Mouse (Mus musculus) activated CD4-positive, CD25-positive, alpha-beta regulatory T cell, adult 4 months (primary cell): ENCODE results near the gene Glb1l. TPM values are rescaled to one million over a fixed set of nuclear protein-coding genes. Genes with fewer than 3 reads are reported as not detected.

Experiments used
- ATAC-seq: one replicate; pipeline ENCODE4 v1.8.0; 2017
- polyA plus RNA-seq, 2 experiments: library from polyadenylated mRNA; unstranded; fragments of 100-300 nt; shearing (Covaris generic); gene quantifications; one replicate each; pipeline ENCODE4 v1.2.1; 2017

Glb1l gene
- polyA plus RNA-seq, 2 experiments from 2014 or later = 12.0 to 12.4 TPM

- ATAC-seq = peak; percentile 100
Measured at GRCm38 (mm10) chr1:75191622-75192402, 18.8 kb downstream of the Glb1l start, which contains the start of the genes Ankzf1 and Atg9a. Gene Ankzf1, plus strand, starts transcription at chr1:75192151. Gene Atg9a, minus strand, starts transcription at chr1:75192196.

DNA sequence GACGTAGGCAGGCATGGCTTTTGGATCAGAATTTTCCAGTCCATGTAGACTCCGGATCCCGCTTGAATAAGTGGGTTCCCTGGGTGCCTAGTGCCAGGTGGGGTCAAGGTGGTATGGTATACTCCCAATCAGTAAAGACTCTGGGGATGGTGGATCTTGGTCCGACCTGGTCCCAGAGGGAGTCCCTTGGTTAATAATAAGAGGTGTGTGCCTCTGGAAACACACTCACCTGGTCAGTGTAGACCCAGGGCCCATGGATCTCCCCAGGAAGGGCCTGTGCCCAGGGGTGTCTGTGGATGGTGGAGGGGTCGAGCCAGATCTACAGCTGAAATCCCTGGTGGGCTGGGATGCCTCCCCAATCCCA lies 19.4 kb downstream of the Glb1l start:
- ATAC-seq = no peak

DNA sequence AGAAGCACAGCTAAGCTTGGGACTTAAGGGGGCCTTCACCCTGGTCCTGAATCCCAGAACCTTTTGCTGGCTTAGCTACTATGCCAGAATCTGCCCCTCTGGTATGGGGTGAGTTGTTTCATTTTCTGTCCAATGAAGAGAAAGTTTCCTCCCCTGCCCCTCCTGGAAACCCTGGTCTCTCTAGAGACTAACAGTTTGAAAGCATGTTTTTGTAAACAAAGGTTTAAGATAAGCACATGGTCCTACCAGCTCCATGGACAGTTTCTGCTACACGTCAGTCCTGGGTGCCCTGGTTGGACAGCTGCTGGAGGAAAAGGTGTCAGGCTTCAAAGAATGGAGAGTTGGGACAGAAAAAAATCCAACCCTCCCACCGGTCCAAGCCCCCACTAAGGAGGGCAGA lies 20.0 kb downstream of the Glb1l start:
- no peak for ATAC-seq

DNA sequence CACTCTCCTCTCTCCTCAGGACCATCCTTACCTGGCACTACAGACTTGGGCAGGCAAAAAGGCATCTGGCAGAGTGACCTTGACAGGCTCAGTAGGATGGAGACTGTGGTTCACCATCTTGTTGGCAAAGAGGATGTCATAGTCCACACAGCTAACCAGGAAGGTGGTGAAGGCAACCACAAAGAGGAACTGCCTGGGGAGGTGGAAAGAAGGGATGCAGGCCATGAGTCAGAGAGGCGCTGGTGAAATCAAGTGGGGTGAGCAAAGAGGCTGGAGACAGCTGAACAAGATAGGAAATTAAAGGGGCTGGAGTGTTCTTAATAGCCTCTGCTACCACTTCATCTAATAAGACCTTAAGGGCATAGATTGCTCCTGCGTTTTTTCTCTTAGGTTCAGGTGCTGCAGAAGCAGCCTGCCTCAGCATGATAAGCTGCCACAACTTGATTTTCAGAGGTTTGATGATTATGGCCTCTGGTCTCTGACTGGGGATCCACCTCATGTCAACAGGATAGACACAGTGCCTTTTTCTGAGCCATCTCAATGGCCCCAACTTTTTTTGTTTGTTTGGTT lies 22.6 kb downstream of the Glb1l start:
- ATAC-seq = no peak

- no peak for ATAC-seq
Measured at GRCm38 (mm10) chr1:75187126-75187525, 23.5 kb downstream of the Glb1l start.

DNA sequence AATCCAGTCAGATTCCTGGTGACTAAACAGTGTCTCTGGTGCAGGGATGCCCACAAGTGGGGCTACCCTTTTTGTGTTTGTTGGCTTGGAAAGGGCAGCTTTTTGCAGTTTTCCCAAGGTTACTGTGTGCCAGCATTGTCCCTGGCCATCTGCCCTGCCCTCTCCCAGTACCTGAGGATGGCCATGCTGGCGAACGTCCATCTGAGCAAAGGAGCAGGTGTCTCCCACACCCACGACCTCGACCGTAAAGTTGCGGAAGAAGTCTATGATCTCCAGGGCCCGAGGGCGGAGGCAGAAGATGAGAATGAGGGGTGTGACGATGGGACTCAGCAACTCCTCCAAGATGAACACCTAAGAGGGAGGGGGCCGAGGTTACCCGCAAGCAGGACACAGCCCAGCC lies 25.1 kb downstream of the Glb1l start:
- no peak for ATAC-seq

DNA sequence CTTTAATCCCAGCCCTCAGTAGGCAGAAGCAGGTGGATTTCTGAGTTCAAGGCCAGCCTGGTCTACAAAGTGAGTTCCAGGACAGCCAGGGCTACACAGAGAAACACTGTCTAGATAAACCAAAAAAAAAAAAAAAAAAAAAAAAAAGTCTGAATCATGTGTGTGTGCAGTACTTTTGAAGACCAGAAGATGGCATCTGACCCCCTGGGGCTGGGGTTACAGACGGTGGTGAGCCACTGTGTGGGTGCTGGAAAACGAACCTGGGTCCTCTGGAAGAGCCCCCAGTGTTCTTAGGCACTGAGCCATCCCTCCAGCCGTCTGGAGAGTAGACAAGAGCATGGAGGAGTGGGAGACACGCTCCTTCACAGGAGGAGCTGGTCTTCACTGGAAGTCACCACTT lies 28.5 kb downstream of the Glb1l start:
- ATAC-seq = no peak

DNA sequence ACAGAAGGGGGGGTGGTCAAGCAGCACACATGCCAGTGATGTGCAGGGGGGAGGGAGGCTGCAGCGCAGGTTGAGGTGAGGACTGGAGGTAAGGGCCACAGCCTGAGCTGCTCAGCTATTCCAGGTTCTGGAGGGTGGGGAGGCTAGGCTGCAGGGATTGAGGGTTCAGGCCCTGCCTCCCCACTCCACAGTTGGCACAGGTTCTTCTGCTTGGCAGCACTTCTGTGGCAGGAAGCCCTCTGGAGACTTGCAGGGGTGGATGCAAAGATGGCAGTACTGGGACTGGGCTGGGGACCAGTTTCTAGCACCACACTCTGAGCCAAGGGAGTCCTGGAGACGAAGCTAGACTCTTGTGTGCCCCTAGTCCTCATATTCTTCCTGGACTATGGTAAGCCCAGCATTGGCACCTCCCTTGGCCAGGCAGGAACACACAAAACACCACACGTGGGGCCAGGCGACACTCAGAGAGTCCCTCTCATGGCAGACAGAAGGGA lies 29.2 kb downstream of the Glb1l start:
- no peak for ATAC-seq

- ATAC-seq = no peak
Measured at GRCm38 (mm10) chr1:75180741-75181140, 29.9 kb downstream of the Glb1l start.

DNA sequence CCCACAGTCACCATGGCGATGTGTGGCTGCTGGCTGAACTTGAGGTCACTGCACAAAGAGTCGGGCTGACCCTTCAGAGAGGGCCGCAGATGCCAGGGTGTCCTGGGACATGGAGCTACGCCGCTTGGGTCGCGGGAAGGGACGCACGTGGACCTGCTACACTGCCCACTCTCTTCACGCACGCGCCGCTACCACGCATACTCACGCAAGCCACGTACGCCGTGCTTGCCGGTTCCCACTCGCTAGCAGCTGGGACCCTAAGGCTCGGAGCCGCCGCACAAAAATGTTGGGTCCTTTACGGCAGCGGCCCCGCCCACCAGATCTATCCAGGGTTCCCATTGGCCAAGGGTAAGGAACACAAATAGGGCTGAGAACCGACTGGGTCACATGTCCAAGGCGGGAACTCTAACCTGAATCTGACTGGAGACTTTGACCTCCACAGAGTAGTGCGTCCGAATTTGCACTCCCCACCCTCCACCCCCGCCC lies 30.5 kb downstream of the Glb1l start, which contains the start of gene Abcb6:
Gene Abcb6, minus strand, starts transcription at position 288 of the 486 bp plus-strand sequence.
- ATAC-seq = peak; percentile 95

DNA sequence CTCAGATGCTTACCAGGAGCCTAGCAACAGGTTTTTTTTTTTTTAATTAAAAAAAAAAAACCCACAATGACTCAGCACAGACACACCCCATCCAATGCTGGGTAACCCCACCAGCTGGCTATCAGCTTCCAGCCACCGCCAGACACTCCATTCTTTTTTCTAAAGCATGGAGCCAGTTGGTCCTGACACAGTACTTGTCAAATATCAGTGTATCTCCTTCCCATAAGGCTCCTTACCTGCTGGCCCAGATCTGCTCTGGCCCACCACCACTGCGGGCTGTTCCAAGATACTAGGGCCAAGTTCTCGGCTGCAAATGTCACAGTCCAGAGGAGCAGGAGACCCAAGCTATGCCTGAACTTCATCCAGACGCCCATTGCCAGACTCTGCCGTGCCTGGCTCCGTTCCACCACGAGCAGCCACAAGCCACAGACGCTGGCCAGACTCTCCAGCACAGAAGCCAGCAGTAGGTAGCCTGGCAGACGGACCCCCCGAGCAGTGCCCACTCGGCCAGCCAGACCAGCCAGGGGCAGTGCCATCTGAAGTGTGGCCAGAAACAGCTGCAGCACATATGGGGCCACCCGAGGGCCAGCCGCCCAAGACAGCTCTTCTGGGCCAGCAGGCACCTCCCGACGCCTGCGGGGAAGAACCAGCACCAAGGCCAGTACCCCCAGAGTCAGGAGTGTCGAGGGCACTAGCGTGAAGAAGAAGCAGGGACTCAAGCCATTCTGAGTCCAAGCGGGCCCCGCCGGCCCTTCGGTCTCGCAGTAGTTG lies 31.1 kb downstream of the Glb1l start:
- peak; percentile 30 for ATAC-seq

- peak; percentile 90 for ATAC-seq
Measured at GRCm38 (mm10) chr1:75168472-75169464, 41.8 kb downstream of the Glb1l start, which contains the start of gene Zfand2b. Gene Zfand2b, plus strand, starts transcription at chr1:75168646.

GRCm38 (mm10) chr1:75168093-75168471 lies 42.5 kb downstream of the Glb1l start:
- peak; percentile 6 for ATAC-seq

- ATAC-seq = no peak
Measured at GRCm38 (mm10) chr1:75160256-75160617, 50.4 kb downstream of the Glb1l start.

- ATAC-seq = no peak
Measured at GRCm38 (mm10) chr1:75159540-75160255, 50.9 kb downstream of the Glb1l start.

DNA sequence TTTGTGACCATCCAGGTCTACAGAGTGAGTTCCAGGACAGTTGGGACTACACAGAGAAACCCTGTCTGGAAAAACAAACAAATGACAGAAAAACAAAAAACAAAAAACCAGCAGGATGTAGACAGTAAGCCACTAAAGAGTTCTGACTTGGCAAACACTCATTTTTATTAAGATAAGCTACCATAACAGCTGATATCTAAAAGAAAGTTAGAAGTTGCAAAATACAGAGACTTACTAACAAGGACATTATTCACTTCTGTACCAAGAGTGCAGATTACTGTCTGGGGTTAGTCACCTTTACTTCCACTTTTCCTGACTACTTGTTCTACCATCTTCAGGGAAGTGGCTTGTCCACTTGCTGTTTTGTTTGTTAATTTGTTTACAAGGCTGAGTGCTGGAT lies 51.6 kb downstream of the Glb1l start:
- no peak for ATAC-seq

- no peak for ATAC-seq
Measured at GRCm38 (mm10) chr1:75155837-75156236, 54.8 kb downstream of the Glb1l start.

DNA sequence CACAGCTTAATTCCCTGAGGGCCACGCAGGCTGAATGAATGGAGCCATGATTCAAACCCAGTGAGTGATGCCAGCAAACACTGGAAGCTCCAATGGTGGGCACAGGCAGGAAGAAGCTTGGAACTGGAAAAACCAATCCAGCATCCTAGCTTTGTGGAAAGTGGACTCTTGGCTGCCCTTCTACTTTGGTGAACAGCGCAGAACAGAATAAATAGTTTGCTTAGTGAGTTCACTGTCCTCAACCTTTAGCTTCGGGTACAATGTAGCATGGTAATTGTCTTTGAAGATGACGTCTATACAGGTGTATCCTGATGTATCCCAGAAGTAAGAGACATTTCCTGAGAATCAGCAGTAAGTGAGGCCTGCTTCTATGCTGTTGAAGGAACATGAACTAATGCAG lies 61.9 kb downstream of the Glb1l start:
- no peak for ATAC-seq
